Mouse (Mus musculus): ENCODE measurements around the gene Rom1. TPM values are rescaled to one million over a fixed set of nuclear protein-coding genes. Genes with fewer than 3 reads are reported as not detected.

Gene Rom1
- polyA plus RNA-seq, 1 experiment, result 10.4 TPM

- H3K79me2 ChIP-seq (ENCODE audit: control insufficient read depth, insufficient read depth), result peaks cover 43% of the 10 kb centered on the region
- H3K79me3 ChIP-seq (ENCODE audit: low read depth), result peaks cover 16% of the 10 kb centered on the region
- H3K4me3 ChIP-seq (ENCODE audit: insufficient read depth, poor library complexity, severe bottlenecking), result peak overlapping the region; percentile 76
- no peaks in the 10 kb centered on the region for H3K27me3 ChIP-seq (ENCODE audit: control insufficient read depth, insufficient read depth, insufficient read length)
- no peak for TF ChIP-seq FOSL1 (IDR thresholded peaks at IDR 0.05; ENCODE audit: insufficient read depth, low read length, poor library complexity, severe bottlenecking)
- TF ChIP-seq CTCF (IDR thresholded peaks at IDR 0.05; ENCODE audit: control insufficient read depth, insufficient read depth, insufficient read length), result no peak
- TF ChIP-seq CEBPB (IDR thresholded peaks at IDR 0.05; ENCODE audit: low read depth), result no peak
- TF ChIP-seq MYOD1 (IDR thresholded peaks at IDR 0.05; ENCODE audit: control insufficient read depth, insufficient read length, low read depth), result no peak
- no peak for TF ChIP-seq USF1 (IDR thresholded peaks at IDR 0.05; ENCODE audit: low read depth)
- TF ChIP-seq MYOG (IDR thresholded peaks at IDR 0.05; ENCODE audit: control insufficient read depth, extremely low read depth, insufficient read length), result no peak
- no peak for TF ChIP-seq MAX (IDR thresholded peaks at IDR 0.05)
- peak overlapping the region; percentile 18 for H3ac ChIP-seq (ENCODE audit: control insufficient read depth, insufficient read length, low read depth)
- H3K36me3 ChIP-seq (ENCODE audit: control insufficient read depth, insufficient read depth), result peaks cover 28% of the 10 kb centered on the region
These were observed 42.1 kb downstream of the Rom1 start for GRCm38 (mm10) chr19:8886916-8887584.

GRCm38 (mm10) chr19:8883616-8884015 is 45.5 kb downstream of the Rom1 start, which contains the start of the genes Lbhd1 and Gm49403:
TSS of gene Lbhd1 (plus strand) at chr19:8883732.
TSS of gene Gm49403 (plus strand) at chr19:8883930.
- Histone ChIP-seq H3K27me3 (ENCODE audit: control insufficient read depth, insufficient read depth, insufficient read length) (no peaks in the 10 kb centered on the region), H3ac (ENCODE audit: control insufficient read depth, insufficient read length, low read depth) (no peak within 1 kb of the TSS), H3K4me3 (ENCODE audit: insufficient read depth, poor library complexity, severe bottlenecking) (no peak within 1 kb of the TSS), H3K79me3 (ENCODE audit: low read depth) (no peaks in the 10 kb centered on the region), H3K36me3 (ENCODE audit: control insufficient read depth, insufficient read depth) (peaks cover 7% of the 10 kb centered on the region), H3K79me2 (ENCODE audit: control insufficient read depth, insufficient read depth) (peaks cover 15% of the 10 kb centered on the region)
- TF ChIP-seq CTCF (IDR thresholded peaks at IDR 0.05; ENCODE audit: control insufficient read depth, insufficient read depth, insufficient read length) (no peak), USF1 (IDR thresholded peaks at IDR 0.05; ENCODE audit: low read depth) (no peak)

GRCm38 (mm10) chr19:8881034-8881392 is 48.1 kb downstream of the Rom1 start:
- no peaks in the 10 kb centered on the region for H3K79me3 ChIP-seq (ENCODE audit: low read depth)
- peak overlapping the region; percentile 57 for H3K4me3 ChIP-seq (ENCODE audit: insufficient read depth, poor library complexity, severe bottlenecking)
- H3K79me2 ChIP-seq (ENCODE audit: control insufficient read depth, insufficient read depth), result no peaks in the 10 kb centered on the region
- H3ac ChIP-seq (ENCODE audit: control insufficient read depth, insufficient read length, low read depth), result peak overlapping the region; percentile 26
- H3K27me3 ChIP-seq (ENCODE audit: control insufficient read depth, insufficient read depth, insufficient read length), result no peaks in the 10 kb centered on the region
- TF ChIP-seq CTCF (IDR thresholded peaks at IDR 0.05; ENCODE audit: control insufficient read depth, insufficient read depth, insufficient read length) (no peak), FOSL1 (IDR thresholded peaks at IDR 0.05; ENCODE audit: insufficient read depth, low read length, poor library complexity, severe bottlenecking) (no peak), MAX (IDR thresholded peaks at IDR 0.05) (no peak), CEBPB (IDR thresholded peaks at IDR 0.05; ENCODE audit: low read depth) (no peak), USF1 (IDR thresholded peaks at IDR 0.05; ENCODE audit: low read depth) (no peak), MYOD1 (IDR thresholded peaks at IDR 0.05; ENCODE audit: control insufficient read depth, insufficient read length, low read depth) (no peak), MYOG (IDR thresholded peaks at IDR 0.05; ENCODE audit: control insufficient read depth, extremely low read depth, insufficient read length) (no peak)
- peaks cover 11% of the 10 kb centered on the region for H3K36me3 ChIP-seq (ENCODE audit: control insufficient read depth, insufficient read depth)

- no peaks in the 10 kb centered on the region for H3K79me2 ChIP-seq (ENCODE audit: control insufficient read depth, insufficient read depth)
- peak within 1 kb of the TSS; percentile 57 for H3K4me3 ChIP-seq (ENCODE audit: insufficient read depth, poor library complexity, severe bottlenecking)
- peak within 1 kb of the TSS; percentile 88 for H3ac ChIP-seq (ENCODE audit: control insufficient read depth, insufficient read length, low read depth)
- no peaks in the 10 kb centered on the region for H3K79me3 ChIP-seq (ENCODE audit: low read depth)
- no peaks in the 10 kb centered on the region for H3K27me3 ChIP-seq (ENCODE audit: control insufficient read depth, insufficient read depth, insufficient read length)
- TF ChIP-seq CTCF (IDR thresholded peaks at IDR 0.05; ENCODE audit: control insufficient read depth, insufficient read depth, insufficient read length) (no peak), MYOD1 (IDR thresholded peaks at IDR 0.05; ENCODE audit: control insufficient read depth, insufficient read length, low read depth) (no peak), USF1 (IDR thresholded peaks at IDR 0.05; ENCODE audit: low read depth) (peak; percentile 68), FOSL1 (IDR thresholded peaks at IDR 0.05; ENCODE audit: insufficient read depth, low read length, poor library complexity, severe bottlenecking) (no peak), MAX (IDR thresholded peaks at IDR 0.05) (peak; percentile 96), CEBPB (IDR thresholded peaks at IDR 0.05; ENCODE audit: low read depth) (no peak), MYOG (IDR thresholded peaks at IDR 0.05; ENCODE audit: control insufficient read depth, extremely low read depth, insufficient read length) (no peak)
- peaks cover 17% of the 10 kb centered on the region for H3K36me3 ChIP-seq (ENCODE audit: control insufficient read depth, insufficient read depth)
These were observed 48.7 kb downstream of the Rom1 start, which contains the start of gene Uqcc3 for GRCm38 (mm10) chr19:8880311-8881033. TSS of gene Uqcc3 (minus strand) at chr19:8880923.

Small RNA genes within 50 kb of the gene (microRNA-seq; reads per million reads assigned to microRNA genes)
- gene Mir5136 (ENCODE audit: borderline microRNAs expressed), result not detected

Other genes with a start within 250 kb of the Rom1 start
- 207 TPM for gene Slc3a2, start 206.0 kb downstream of the Rom1 start, polyA plus RNA-seq (2012; fragmentation: generic; extraction: Trizol)
- 116 TPM for gene Wdr74, start 193.5 kb downstream of the Rom1 start, polyA plus RNA-seq (2012; fragmentation: generic; extraction: Trizol)
- 1.7 TPM for gene 1700092M07Rik, start 188.6 kb downstream of the Rom1 start, polyA plus RNA-seq (2012; fragmentation: generic; extraction: Trizol)
- 32.9 TPM for gene Stx5a, start 187.9 kb downstream of the Rom1 start, polyA plus RNA-seq (2012; fragmentation: generic; extraction: Trizol)
- gene Nxf1, start 172.3 kb downstream of the Rom1 start, polyA plus RNA-seq (2012; fragmentation: generic; extraction: Trizol), result 78.5 TPM
- 58.2 TPM for gene Tmem223, start 158.4 kb downstream of the Rom1 start, polyA plus RNA-seq (2012; fragmentation: generic; extraction: Trizol)
- 28.7 TPM for gene Tmem179b, start 154.9 kb downstream of the Rom1 start, polyA plus RNA-seq (2012; fragmentation: generic; extraction: Trizol)
- gene Taf6l, start 142.9 kb downstream of the Rom1 start, polyA plus RNA-seq (2012; fragmentation: generic; extraction: Trizol), result 28.5 TPM
- gene Polr2g, start 130.8 kb downstream of the Rom1 start, polyA plus RNA-seq (2012; fragmentation: generic; extraction: Trizol), result 178 TPM
- 3.6 TPM for gene Zbtb3, start 126.8 kb downstream of the Rom1 start, polyA plus RNA-seq (2012; fragmentation: generic; extraction: Trizol)
- 17.7 TPM for gene Ttc9c, start 110.0 kb downstream of the Rom1 start, polyA plus RNA-seq (2012; fragmentation: generic; extraction: Trizol)
- 45.5 TPM for gene Hnrnpul2, start 109.3 kb downstream of the Rom1 start, polyA plus RNA-seq (2012; fragmentation: generic; extraction: Trizol)
- gene AC129217.1, start 99.6 kb downstream of the Rom1 start, polyA plus RNA-seq (2012; fragmentation: generic; extraction: Trizol), result 0.54 TPM
- gene Bscl2, start 91.9 kb downstream of the Rom1 start, polyA plus RNA-seq (2012; fragmentation: generic; extraction: Trizol), result 5.4 TPM
- 0.20 TPM for gene Gng3, start 90.2 kb downstream of the Rom1 start, polyA plus RNA-seq (2012; fragmentation: generic; extraction: Trizol)
- 0.25 TPM for gene Lrrn4cl, start 78.6 kb downstream of the Rom1 start, polyA plus RNA-seq (2012; fragmentation: generic; extraction: Trizol)
- gene Ubxn1, start 57.9 kb downstream of the Rom1 start, polyA plus RNA-seq (2012; fragmentation: generic; extraction: Trizol), result 169 TPM
- 34.4 TPM for gene Uqcc3, start 48.4 kb downstream of the Rom1 start, polyA plus RNA-seq (2012; fragmentation: generic; extraction: Trizol)
- 8.6 TPM for gene Lbhd1, start 45.6 kb downstream of the Rom1 start, polyA plus RNA-seq (2012; fragmentation: generic; extraction: Trizol)
- gene Gm49403, start 45.4 kb downstream of the Rom1 start, polyA plus RNA-seq (2012; fragmentation: generic; extraction: Trizol), result not detected
- 175 TPM for gene 1810009A15Rik, start 40.5 kb downstream of the Rom1 start, polyA plus RNA-seq (2012; fragmentation: generic; extraction: Trizol)
- 0.61 TPM for gene Gm49416, start 40.4 kb downstream of the Rom1 start, polyA plus RNA-seq (2012; fragmentation: generic; extraction: Trizol)
- 48.0 TPM for gene Ints5, start 36.4 kb downstream of the Rom1 start, polyA plus RNA-seq (2012; fragmentation: generic; extraction: Trizol)
- 117 TPM for gene Ganab, start 31.3 kb downstream of the Rom1 start, polyA plus RNA-seq (2012; fragmentation: generic; extraction: Trizol)
- 60.1 TPM for gene B3gat3, start 9.0 kb downstream of the Rom1 start, polyA plus RNA-seq (2012; fragmentation: generic; extraction: Trizol)
- 28.7 TPM for gene Eml3, start 196 bp upstream of the Rom1 start, polyA plus RNA-seq (2012; fragmentation: generic; extraction: Trizol)
- gene Mta2, start 12.5 kb upstream of the Rom1 start, polyA plus RNA-seq (2012; fragmentation: generic; extraction: Trizol), result 109 TPM
- gene Tut1, start 24.5 kb upstream of the Rom1 start, polyA plus RNA-seq (2012; fragmentation: generic; extraction: Trizol), result 24.2 TPM
- gene Eef1g, start 37.7 kb upstream of the Rom1 start, polyA plus RNA-seq (2012; fragmentation: generic; extraction: Trizol), result 1,028 TPM
- gene Ahnak, start 59.9 kb upstream of the Rom1 start, polyA plus RNA-seq (2012; fragmentation: generic; extraction: Trizol), result 86.8 TPM
- not detected for gene Scgb1a1, start 158.6 kb upstream of the Rom1 start, polyA plus RNA-seq (2012; fragmentation: generic; extraction: Trizol)
- 4.1 TPM for gene Asrgl1, start 206.3 kb upstream of the Rom1 start, polyA plus RNA-seq (2012; fragmentation: generic; extraction: Trizol)